Mouse (Mus musculus): ENCODE results near the gene Dda1.

- TF ChIP-seq CTCF (IDR thresholded peaks at IDR 0.05; ENCODE audit: low read depth, low read length) (no peak), POLR2A (IDR thresholded peaks at IDR 0.05; ENCODE audit: borderline replicate concordance, low read depth, low read length) (no peak)
These were observed 26.8 kb downstream of the Dda1 start for GRCm38 (mm10) chr8:71495811-71496210.
